Mouse (Mus musculus) T-helper 17 cell (primary cell): ENCODE data around the gene Shc3.

ENCODE experiments used
- in situ Hi-C, 2 experiments: fragments of 300-600 bp; cut with MboI, MseI; formaldehyde crosslinking; loops; 1 replicate in 1 of 2; 2 replicates in 1 of 2; pipeline ENCODE4 v1.15.1; 2025; ENCODE audit warnings: high pct_unique_total_duplicates in 2 of 2

Gene Shc3

GRCm38 (mm10) chr13:51568911-51569684, at the start of gene Shc3:
Gene Shc3 (minus strand): TSS chr13:51569419.
- in situ Hi-C loops = no loop called here

DNA sequence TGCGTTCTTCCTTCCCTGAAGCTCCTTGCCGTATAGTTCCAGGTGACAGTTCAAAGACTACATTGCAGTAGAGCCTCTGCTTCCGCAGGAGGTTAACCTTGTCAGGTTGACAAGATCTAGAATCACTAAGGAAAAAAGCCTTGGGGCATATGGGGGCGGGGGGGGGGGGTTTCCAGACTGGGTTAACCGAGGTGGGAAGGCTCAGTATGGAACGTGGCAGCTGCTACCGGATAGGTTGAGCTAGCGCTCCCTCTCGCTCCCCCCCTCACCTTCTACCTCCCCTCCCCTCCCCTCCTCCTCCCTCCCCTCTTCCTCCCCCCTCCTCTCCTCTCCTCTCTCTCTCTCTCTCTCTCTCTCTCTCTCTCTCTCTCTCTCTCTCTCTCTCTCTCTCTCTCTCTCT, 49.4 kb upstream of the Shc3 start:
- in situ Hi-C loops = loop anchor here in 1 of 2 experiments (10.0 kb wide), 1 partner anchor 194 kb away; no protein-coding TSS in a partner anchor

GRCm38 (mm10) chr13:51617861-51618260, 48.6 kb upstream of the Shc3 start:
- in situ Hi-C loops = loop anchor here in 1 of 2 experiments (10.0 kb wide), 1 partner anchor 193 kb away; no protein-coding TSS in a partner anchor

GRCm38 (mm10) chr13:51617306-51617705, 48.1 kb upstream of the Shc3 start:
- in situ Hi-C loops = loop anchor here in 1 of 2 experiments (10.0 kb wide), 1 partner anchor 193 kb away; no protein-coding TSS in a partner anchor

GRCm38 (mm10) chr13:51616417-51617044, 47.3 kb upstream of the Shc3 start:
- in situ Hi-C loops = loop anchor here in 1 of 2 experiments (10.0 kb wide), 1 partner anchor 192 kb away; no protein-coding TSS in a partner anchor

GRCm38 (mm10) chr13:51615815-51616214, 46.6 kb upstream of the Shc3 start:
- in situ Hi-C loops = loop anchor here in 1 of 2 experiments (10.0 kb wide), 1 partner anchor 191 kb away; no protein-coding TSS in a partner anchor

DNA sequence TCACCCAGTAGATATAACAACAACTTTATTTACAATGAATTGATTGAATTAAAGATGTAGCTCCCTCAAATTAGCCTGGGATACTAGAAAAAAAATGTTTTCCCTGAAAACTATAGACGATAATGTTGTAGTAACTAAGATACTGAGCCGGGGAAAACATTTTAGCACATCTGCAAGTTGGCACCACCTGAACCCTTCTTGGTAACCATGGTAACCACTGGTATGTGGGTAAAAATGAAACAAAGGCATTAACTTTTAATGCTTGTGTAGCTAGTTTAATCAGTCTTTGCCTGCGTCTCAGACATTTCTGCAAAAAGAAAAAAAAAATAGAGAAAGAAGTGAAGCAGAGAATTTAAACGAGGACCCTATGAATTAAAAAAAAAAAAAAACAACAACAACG, 42.3 kb upstream of the Shc3 start:
- in situ Hi-C loops = loop anchor here in 1 of 2 experiments (10.0 kb wide), 1 partner anchor 187 kb away; no protein-coding TSS in a partner anchor

- in situ Hi-C loops = loop anchor here in 1 of 2 experiments (10.0 kb wide), 1 partner anchor 186 kb away; no protein-coding TSS in a partner anchor
These were observed 41.8 kb upstream of the Shc3 start for GRCm38 (mm10) chr13:51611060-51611459.

DNA sequence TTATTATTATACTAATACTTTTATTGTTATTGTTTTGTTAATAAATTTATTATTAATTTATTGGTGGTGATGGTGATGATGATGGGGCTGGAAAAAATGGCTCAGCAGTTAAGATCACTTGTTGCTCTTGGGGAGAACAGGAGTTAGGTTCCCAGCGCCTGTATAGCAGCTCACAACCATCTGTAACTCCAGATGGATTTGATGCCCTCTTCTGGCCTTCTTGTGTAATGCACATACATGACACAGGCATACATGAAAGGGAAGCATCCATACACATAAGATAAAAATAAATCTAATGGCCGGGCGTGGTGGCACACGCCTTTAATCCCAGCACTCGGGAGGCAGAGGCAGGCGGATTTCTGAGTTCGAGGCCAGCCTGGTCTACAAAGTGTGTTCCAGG, 40.0 kb upstream of the Shc3 start:
- in situ Hi-C loops = no loop called here

- in situ Hi-C loops = no loop called here
These were observed 34.6 kb upstream of the Shc3 start for GRCm38 (mm10) chr13:51603894-51604244.

DNA sequence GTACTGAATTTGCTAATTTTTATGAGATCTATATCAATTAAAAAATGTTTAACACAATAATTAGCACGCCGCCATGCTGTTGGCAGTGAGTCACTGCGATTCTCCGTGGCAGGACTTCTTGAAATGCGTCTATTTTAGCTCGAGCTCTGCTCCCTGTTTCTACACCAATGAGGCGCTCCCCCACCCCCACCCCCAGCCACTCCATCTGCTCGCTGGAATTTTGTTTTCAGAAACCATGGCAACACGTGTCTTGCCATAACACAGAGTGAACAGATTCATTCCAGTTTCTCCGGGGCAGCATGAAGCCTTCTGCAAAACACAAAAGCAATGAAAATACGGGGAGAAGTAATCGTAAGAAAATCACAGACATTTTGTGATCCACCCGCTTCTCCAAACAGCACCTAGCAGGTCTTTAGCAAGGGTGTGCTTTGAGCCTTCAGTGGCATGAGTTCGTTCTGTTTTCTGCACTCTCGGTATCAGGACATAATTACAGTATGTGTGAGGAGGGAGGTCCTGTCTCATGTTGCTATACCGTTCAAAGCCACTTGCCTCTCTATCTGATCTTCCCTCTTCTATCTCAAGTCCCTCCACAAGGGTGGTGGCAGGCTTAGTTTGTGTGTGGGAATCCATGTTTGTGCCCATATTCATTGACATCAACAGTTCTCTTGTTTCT, 34.1 kb upstream of the Shc3 start:
- in situ Hi-C loops = no loop called here

- in situ Hi-C loops = no loop called here
These were observed 33.5 kb upstream of the Shc3 start for GRCm38 (mm10) chr13:51602764-51603163.

GRCm38 (mm10) chr13:51600169-51600568, 30.9 kb upstream of the Shc3 start:
- in situ Hi-C loops = no loop called here

DNA sequence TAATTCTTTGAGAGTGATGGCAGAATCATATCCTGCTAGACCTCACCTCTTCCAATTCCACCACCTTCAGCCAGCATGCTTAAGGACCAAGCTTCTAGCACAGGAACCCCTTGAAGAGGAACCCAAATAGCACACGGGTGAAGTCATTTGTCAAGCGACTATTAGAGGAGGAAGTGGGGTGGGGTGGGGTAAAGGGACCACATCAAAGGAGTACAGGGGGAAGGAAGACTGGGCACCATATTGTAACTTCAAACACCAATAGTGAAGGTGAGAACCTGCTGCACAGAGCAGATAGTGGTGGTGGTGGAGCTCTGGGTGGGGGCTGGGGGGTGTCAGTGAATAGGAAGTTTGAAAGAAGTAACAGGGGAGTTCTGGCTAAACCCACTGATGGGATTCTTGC, 28.8 kb upstream of the Shc3 start:
- in situ Hi-C loops = no loop called here

DNA sequence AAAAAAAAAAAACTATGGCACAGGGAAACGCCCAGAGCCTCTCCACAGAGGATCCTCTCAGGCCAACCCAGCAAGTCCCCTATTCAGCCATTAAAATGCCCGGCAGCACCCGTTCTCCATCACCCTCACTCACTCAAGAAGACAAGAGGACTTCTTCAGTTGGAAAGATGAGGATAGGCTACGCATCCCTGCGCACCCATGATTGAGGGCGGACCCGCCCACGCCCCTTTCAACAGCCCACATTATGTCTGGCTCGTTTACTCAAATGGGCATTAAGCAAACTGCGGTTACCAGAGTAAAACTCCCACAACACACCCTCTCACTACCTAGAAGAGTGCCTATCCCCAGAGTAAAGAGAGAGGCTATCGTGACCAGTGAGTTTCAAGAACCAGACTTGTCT, 26.2 kb upstream of the Shc3 start:
- in situ Hi-C loops = no loop called here

DNA sequence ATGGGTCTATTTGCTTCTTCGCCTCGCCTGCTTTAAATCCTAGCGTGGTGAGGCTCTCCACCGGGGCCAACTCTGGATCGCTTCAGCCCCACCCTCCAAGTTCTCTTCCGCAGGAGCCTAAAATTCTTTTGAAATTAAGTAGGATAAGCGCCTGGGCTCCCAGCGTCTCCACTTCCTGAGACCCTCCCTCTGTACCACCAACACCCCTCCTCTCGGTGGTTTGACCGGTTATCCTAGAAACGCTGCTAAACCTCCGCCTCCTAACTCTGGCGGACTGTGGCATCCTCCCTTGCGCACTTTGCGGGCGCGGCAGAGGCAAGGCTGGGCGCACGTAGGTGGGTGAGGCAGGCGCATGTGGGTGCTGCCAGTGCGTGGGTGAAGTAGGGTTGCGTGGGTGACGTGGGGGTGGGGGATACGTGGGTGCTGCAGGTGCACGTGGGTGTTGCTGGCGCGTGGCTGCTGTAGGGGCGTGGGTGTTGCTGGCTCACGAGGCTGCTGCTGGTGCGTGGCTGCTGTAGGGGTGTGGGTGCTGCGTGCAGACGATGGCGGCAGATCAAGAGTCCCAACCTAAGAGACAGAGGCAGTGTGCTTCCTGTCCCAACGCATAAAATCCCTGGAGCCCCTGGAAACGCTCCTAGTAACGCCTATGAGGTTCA, 25.6 kb upstream of the Shc3 start:
- in situ Hi-C loops = no loop called here

DNA sequence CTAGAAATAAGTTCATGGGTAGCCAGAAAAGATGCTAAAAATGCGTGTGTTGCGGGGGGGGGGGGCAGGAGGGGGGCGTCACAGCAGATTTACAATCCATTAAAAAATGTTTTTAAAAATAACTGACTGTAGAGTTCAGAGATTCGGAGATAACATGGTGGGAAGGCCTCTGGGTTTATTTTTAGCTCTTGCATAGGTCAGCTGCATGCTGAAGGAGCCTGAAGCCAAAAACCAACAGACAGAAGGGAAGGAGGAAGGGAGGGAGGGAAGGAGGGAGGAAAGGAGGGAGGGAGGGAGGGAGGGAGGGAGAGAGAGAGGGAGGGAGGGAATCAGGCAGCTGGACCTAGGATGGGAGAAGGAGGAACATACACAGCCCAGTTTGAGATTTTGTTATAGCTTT, 18.8 kb upstream of the Shc3 start:
- in situ Hi-C loops = no loop called here

DNA sequence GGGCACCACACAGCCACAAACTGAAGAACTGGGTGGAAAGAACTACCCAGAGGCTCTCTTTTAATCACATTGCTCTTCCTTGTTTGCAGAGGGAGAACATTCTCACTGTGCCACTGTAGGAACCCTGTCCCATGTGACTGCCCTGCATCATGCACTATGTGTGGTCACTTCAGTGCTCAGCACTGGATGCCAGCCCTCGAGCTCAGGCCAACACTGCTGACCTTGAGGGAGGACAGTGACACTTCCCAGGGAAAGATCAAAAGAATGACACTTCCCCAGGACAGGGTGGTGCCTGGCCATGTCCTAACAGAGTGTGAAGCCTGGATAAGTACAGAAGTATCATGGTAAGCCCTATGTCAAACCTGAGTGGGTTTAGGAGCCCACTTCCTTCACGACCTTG, 13.0 kb upstream of the Shc3 start:
- in situ Hi-C loops = no loop called here

- in situ Hi-C loops = no loop called here
These were observed 11.2 kb upstream of the Shc3 start for GRCm38 (mm10) chr13:51580263-51581044.

GRCm38 (mm10) chr13:51573849-51574248, 4.6 kb upstream of the Shc3 start:
- in situ Hi-C loops = no loop called here

DNA sequence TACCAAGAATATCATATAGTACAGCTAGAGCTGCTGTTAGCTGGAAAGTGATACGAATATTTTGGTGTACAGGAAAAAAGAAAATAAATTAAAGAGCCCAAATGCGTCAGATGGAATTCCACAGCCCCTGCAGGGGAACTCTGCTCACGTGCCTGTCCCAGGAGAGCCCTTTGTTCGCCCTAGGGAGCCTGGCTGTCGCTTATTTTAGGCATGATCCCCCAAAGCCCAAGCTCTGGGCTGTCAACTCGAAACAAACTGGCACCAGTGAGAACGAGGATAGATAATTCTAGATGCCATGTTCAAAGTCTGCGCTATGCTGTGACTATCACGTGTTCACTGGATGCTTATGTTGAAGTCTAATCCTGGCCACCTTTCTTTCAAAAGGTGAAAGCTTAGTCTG, 892 bp upstream of the Shc3 start:
- in situ Hi-C loops = no loop called here
